Mouse (Mus musculus) intestine, postnatal 0 days (tissue): ENCODE results near the gene Nat9. TPM values are rescaled to one million over a fixed set of nuclear protein-coding genes. Genes with fewer than 3 reads are reported as not detected.

Source experiments
- ATAC-seq: fragments of 200-750 bp; cut with Nextera tagmentation; 2 replicates; pipeline ENCODE4 v1.8.0; 2017; ENCODE audit warnings: mild to moderate bottlenecking, moderate TSS enrichment, moderate library complexity
- H3K27ac ChIP-seq: fragments of 300-500 bp; sonication (generic); 2 replicates; pipeline ENCODE4 v1.5.1; 2014; ENCODE audit warnings: mild to moderate bottlenecking, low read depth, low read length, moderate library complexity
- H3K27me3 ChIP-seq: fragments of 300-500 bp; sonication (generic); replicated peaks from 2 replicates; pipeline ENCODE4 v1.6.1; 2014; ENCODE audit warnings: low read length, mixed read lengths; ENCODE audit not compliant: control insufficient read depth, insufficient read depth
- H3K36me3 ChIP-seq: fragments of 300-500 bp; sonication (generic); 2 replicates; pipeline ENCODE4 v1.6.1; 2014; ENCODE audit warnings: mild to moderate bottlenecking, moderate library complexity; ENCODE audit not compliant: control insufficient read depth, insufficient read depth
- H3K4me1 ChIP-seq: fragments of 300-500 bp; sonication (generic); replicated peaks from 2 replicates; pipeline ENCODE4 v1.6.1; 2014; ENCODE audit warnings: antibody characterized with exemption, low read length, mixed read lengths; ENCODE audit not compliant: control insufficient read depth, insufficient read depth
- H3K4me2 ChIP-seq: fragments of 300-500 bp; sonication (generic); replicated peaks from 2 replicates; pipeline ENCODE4 v1.6.1; 2014; ENCODE audit warnings: low read depth, mild to moderate bottlenecking, moderate library complexity
- H3K4me3 ChIP-seq: fragments of 300-500 bp; sonication (generic); 2 replicates; pipeline ENCODE4 v1.5.1; 2014; ENCODE audit warnings: low read depth, low read length
- H3K9ac ChIP-seq: fragments of 300-500 bp; sonication (generic); 2 replicates; pipeline ENCODE4 v1.6.1; 2014; ENCODE audit warnings: mild to moderate bottlenecking, low read depth, low read length
- H3K9me3 ChIP-seq: fragments of 300-500 bp; sonication (generic); 2 replicates; pipeline ENCODE4 v1.6.1; 2016; ENCODE audit warnings: mixed run types; ENCODE audit not compliant: control insufficient read depth
- CTCF ChIP-seq: sonication (generic); IDR thresholded peaks from 2 replicates; pipeline ENCODE4 v1.5.1; 2016; ENCODE audit warnings: low read depth, mild to moderate bottlenecking, control low read depth, antibody characterized with exemption, moderate library complexity
- WGBS: fragments of 180-500 bp; shearing (Covaris S2); extraction: QIAGEN DNeasy Blood & Tissue Kit; methylation state at CpG from one replicate; pipeline ENCODE4 v1.1.7; 2014; 5-methylcytosine and 5-hydroxymethylcytosine counted together
- polyA plus RNA-seq: library from polyadenylated mRNA; unstranded; fragments of >200 nt; fragmentation: Nextera tagmentation; extraction: Ambion mirVana; gene quantifications from 2 replicates; pipeline ENCODE4 v1.2.1, GENCODE M21; 2015

Nat9 gene
- polyA plus RNA-seq, 1 experiment from 2014 or later = 35.0 TPM

GRCm38 (mm10) chr11:115231168-115231915, 43.7 kb upstream of the Nat9 start:
- TF ChIP-seq CTCF = peak; percentile 54
- WGBS = 22% methylated on average over 14 of the region's 14 CpGs
- Histone ChIP-seq H3K27ac (peak overlapping the region; percentile 93), H3K9ac (0 out of 2 replicates have a peak overlapping the region, but pooled peaks have one; percentile 22), H3K27me3 (no peaks in the 10 kb centered on the region), H3K36me3 (no peaks in the 10 kb centered on the region), H3K4me2 (peak overlapping the region; percentile 50), H3K4me1 (peaks cover 8% of the 10 kb centered on the region), H3K4me3 (no peak overlapping the region), H3K9me3 (no peaks in the 10 kb centered on the region)
- peak; percentile 88 for ATAC-seq

- Histone ChIP-seq H3K9ac (no peak overlapping the region), H3K27me3 (no peaks in the 10 kb centered on the region), H3K4me3 (no peak overlapping the region), H3K36me3 (no peaks in the 10 kb centered on the region), H3K4me1 (peaks cover 8% of the 10 kb centered on the region), H3K4me2 (no peak overlapping the region), H3K9me3 (no peaks in the 10 kb centered on the region), H3K27ac (no peak overlapping the region)
- TF ChIP-seq CTCF = no peak
- WGBS = 49% methylated on average over 15 of the region's 15 CpGs
- ATAC-seq = no peak
These were observed 41.6 kb upstream of the Nat9 start for GRCm38 (mm10) chr11:115229021-115229930.

DNA sequence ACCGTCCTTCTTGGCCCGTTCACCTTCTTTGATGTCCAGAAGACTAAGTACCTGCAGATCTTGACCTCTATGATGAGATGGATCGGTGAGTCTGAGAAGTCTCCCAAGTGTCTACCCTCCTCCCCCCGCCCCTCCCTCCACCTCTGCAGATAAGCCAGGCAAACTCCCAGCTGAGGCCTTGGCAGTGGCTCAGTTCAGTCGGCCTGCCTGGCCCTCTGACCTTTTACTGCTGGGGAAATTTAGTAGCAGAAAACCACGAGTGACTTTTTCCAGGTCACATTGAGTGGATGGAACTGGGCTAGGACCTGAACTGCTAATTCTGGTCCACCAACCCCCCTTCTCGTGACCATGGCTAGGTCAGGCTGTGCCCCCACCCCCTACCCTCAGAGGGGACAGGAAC, 40.8 kb upstream of the Nat9 start:
- Histone ChIP-seq H3K4me3 (no peak overlapping the region), H3K27me3 (no peaks in the 10 kb centered on the region)
- no peak for ATAC-seq

GRCm38 (mm10) chr11:115227640-115228039, 40.0 kb upstream of the Nat9 start:
- H3K27ac ChIP-seq = no peak overlapping the region
- no peaks in the 10 kb centered on the region for H3K27me3 ChIP-seq
- TF ChIP-seq CTCF = no peak
- H3K9ac ChIP-seq = no peak overlapping the region
- no peak overlapping the region for H3K4me2 ChIP-seq
- H3K9me3 ChIP-seq = no peaks in the 10 kb centered on the region
- no peak for ATAC-seq
- H3K4me3 ChIP-seq = no peak overlapping the region
- peaks cover 8% of the 10 kb centered on the region for H3K4me1 ChIP-seq
- H3K36me3 ChIP-seq = no peaks in the 10 kb centered on the region
- WGBS = 70% methylated on average over 12 of the region's 12 CpGs

More for the DNA sequence above, 40.8 kb upstream of the Nat9 start:
- Histone ChIP-seq H3K4me2 (no peak overlapping the region), H3K9ac (no peak overlapping the region), H3K4me1 (peaks cover 8% of the 10 kb centered on the region), H3K36me3 (no peaks in the 10 kb centered on the region), H3K27ac (no peak overlapping the region), H3K9me3 (no peaks in the 10 kb centered on the region)
- WGBS = 60% methylated on average over 7 of the region's 7 CpGs
- no peak for TF ChIP-seq CTCF

DNA sequence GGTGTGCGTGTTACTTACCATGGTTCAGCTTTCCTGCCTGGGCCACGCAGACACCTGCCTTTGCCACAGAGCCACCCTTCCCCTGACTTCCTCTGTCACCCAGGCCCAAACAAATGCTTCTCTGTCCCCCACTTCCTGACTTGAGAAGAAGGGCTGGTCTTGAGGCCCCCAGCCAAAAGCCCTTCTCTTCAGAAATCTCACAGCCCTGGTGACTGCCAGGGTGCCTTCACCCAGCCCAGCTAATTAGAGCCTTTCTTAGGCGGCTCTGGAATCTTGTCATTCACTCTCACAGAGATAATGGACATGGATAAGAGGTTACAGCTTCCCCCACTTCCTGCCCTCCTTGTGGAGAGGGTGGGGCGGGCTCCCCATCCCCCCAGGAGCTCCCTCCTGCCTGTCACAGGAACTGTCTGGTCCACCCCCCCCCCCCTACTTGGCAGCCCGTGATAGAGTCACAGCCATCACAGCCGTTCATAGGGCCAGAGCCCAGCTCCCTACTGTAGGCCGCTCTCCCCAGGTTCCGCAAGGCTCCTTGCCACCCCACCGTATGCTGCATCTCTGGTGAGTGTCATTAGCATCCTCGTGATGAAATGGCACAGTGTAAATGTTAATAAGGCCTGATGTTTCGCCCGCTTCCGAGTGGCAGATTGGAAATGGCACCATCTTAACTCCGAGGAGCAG, 39.3 kb upstream of the Nat9 start:
- 68% methylated on average over 14 of the region's 14 CpGs for WGBS
- no peaks in the 10 kb centered on the region for H3K27me3 ChIP-seq
- H3K9me3 ChIP-seq = no peaks in the 10 kb centered on the region
- no peak for ATAC-seq
- peaks cover 6% of the 10 kb centered on the region for H3K4me1 ChIP-seq
- no peak overlapping the region for H3K4me2 ChIP-seq
- TF ChIP-seq CTCF = no peak
- no peak overlapping the region for H3K27ac ChIP-seq
- H3K4me3 ChIP-seq = no peak overlapping the region
- H3K36me3 ChIP-seq = no peaks in the 10 kb centered on the region
- H3K9ac ChIP-seq = no peak overlapping the region

GRCm38 (mm10) chr11:115225301-115225700, 37.6 kb upstream of the Nat9 start:
- H3K9me3 ChIP-seq = no peaks in the 10 kb centered on the region
- no peak for TF ChIP-seq CTCF
- peaks cover 3% of the 10 kb centered on the region; the same call in 1 of the 2 replicates for H3K4me1 ChIP-seq
- no peak overlapping the region for H3K27ac ChIP-seq
- H3K36me3 ChIP-seq = peaks cover 2% of the 10 kb centered on the region; the same call in 1 of the 2 replicates
- no peak overlapping the region for H3K4me3 ChIP-seq
- H3K9ac ChIP-seq = no peak overlapping the region
- 90% methylated on average over 6 of the region's 6 CpGs for WGBS
- H3K4me2 ChIP-seq = no peak overlapping the region
- no peaks in the 10 kb centered on the region for H3K27me3 ChIP-seq
- no peak for ATAC-seq
